Mouse (Mus musculus): ENCODE data around the gene Alkbh7.

Alkbh7 gene

DNA sequence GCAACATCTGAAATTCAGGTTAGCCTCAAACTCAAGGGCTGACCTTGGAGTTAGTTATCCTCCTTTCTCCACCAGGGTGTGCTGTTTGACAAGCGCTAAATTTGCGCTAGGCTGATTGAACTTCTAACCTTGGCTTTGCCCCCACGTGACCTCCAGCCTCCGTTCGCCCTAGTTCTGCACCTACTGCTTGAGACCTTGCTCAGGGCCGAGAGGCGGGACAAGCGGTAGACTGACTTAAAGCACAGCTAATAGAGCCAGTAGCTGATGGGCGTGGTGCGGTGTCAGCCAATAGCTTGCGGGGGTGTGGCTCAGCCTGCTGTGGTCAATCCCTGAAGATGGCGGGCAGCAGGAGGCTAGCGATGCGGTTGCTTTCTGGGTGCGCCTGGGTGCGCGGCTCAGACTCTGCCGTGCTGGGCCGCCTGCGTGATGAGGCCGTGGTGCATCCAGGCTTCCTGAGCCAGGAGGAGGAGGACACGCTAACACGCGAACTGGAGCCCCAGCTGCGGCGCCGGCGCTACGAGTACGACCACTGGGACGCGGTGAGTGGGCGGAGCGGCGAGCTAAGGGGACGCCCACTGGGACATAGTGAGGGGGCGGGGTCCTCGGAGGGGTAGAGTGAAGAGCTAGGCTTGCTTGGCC is at the start of gene Alkbh7:
Alkbh7 (plus strand) TSS at position 311 of the 639 bp plus-strand sequence.
- peak; percentile 99 for DNase-seq

DNA sequence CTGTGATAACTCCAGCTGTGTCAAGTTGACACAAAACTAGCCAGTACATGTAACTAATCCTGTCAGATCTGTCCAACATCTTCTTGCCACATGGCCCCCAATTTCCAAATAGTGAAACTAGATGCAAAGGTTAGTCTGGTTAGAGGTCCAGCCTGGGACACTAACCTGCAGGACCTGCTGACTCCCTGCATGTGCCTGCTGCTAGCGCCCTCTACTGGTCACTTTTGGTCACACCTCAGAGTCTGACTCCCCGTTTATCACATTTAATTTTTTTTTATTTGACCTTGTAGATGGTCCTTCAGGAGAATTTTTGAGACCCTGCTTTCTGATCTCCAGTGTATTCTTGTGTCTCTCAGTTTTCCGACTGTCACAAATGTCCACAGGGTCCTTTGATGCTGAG is 46.2 kb upstream of the Alkbh7 start:
- peak; percentile 68 for DNase-seq

DNA sequence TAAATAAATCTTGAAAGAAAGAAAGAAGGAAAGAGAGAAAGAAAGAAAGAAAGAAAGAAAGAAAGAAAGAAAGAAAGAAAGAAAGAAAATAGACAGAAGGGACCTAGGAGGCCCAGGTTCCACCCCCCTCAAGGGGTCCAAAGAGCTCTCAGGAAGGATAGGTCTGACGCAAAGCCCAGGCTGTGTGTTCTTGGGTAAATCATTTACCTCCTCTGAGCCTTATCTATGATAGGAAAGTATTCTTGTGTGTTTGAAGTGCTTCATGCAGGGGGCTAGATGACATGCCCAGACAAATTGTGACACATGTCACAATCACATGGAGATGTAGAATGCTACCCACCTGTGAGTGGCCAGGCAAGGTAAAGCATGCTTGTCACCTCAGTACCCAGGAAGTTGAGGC is 44.5 kb upstream of the Alkbh7 start:
- no peak for DNase-seq

DNA sequence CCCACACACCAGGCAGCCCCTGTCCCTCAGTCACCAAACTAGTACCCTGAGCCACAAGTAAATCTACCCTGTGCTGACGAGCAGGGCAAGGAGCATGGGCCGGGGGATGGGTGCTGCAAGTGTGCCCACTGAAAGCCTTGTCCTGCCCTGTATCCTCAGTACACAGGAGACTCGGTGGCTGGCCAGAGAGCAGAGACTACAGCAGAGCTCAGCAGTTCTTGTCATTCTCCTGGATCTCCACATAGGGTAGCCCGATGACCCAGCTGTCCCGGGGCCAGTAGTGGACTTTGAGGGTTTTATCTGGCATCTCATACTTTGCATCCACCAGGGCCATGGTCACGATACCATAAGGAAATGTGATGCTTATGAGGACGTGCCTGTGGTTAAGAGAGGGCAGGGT is 42.3 kb upstream of the Alkbh7 start:
- no peak for DNase-seq

DNA sequence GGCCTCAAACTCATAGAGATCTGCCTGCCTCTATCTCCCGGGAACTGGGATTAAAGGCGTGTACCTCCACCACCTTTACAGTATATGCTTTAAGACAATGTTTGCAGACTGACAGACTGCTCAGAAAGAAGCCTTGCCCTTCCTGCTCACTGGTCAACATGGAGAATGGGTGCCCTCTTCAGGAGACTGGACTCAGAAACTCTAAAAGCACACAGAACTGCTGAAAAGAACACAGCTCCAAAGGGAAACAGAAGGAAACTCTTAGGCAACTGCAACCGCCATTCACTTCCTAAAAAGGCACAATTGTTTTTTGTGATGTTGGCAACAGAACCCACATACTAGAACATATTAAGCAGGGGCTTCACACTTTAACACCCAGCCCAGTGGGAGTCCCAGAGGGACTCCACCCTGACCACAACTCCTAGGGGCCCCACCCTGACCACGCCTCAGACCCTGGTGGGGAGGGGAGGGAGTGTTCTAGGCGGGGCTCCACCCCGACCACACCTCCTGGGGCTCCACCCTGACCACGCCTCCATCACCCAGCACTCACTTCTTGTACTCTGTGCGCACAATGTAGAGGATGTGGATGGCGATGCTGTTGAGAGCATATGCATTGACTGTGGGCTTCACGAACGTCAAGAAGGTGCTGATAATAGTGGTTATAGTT is 39.2 kb upstream of the Alkbh7 start:
- DNase-seq = peak; percentile 56

DNA sequence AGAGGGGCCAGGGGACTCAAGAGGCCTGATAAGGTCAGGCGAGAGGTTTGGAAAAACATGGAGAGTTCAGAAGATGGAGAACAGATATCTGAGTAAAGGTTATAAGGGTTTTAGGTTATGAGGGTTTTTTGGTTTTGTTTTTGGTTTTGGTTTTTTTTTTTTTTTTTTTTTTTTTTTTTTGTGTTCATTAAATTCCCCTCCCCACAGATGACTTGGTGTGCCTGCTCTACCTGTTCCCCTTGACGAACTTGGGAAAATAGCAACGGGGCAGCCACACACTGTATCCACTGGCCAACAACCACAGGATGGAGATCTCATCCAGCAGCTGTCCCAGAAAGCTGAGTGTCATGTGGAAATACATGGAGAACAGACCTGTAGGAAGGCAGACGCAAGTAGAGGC is 38.5 kb upstream of the Alkbh7 start:
- no peak for DNase-seq

DNA sequence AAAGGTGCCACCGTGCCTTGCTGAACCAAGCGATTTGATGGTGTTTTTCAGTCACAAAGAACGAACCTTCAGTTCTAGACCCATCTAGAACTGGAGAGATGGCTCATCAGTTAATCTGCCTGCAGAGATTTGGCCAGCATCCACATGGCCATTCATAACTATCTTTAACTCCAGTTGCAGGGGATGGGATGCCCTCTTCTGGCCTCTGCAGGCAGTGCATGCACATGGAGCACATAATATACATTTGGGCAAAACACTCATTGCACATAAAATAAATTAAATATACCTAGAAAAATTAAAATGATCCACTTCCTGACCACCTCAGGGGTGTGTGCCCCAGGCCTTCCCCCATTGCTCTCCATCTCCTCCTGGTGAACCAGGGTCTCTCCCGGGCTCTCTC is 35.3 kb upstream of the Alkbh7 start:
- no peak for DNase-seq

DNA sequence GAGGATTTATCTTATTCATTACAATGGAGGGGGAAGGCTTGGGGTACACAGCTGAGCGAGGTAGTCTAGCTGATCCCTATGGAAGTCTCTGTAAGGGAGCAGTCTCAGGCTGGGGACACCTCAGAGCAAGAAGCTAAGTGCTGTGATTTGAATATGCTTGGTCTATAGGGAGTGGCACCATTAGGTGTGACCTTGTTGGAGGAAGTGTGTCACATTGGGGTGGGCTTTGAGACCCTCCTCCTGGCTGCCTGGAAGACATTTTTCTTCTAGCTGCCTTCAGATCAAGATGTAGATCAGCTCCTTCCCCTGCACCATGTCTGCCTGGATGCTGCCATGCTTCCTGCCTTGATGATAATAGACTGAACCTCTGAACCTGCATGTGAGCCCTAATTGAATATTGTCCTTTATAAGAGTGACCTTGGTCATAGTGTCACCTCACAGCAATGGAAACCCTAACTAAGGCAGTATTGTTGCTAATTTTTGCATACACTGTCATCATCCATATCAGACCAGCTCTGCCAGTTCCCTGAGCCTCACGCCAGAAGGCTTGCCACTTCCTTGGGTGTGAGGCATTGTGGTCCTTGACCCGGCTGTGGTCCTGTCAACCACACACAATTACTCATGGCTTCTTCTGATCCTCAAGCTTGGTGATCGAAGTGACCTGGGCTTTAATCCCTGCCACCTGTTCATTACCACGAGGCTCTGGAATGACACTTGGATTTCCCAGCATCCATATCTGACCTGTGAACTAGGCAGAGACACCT is 34.3 kb upstream of the Alkbh7 start:
- no peak for DNase-seq

DNA sequence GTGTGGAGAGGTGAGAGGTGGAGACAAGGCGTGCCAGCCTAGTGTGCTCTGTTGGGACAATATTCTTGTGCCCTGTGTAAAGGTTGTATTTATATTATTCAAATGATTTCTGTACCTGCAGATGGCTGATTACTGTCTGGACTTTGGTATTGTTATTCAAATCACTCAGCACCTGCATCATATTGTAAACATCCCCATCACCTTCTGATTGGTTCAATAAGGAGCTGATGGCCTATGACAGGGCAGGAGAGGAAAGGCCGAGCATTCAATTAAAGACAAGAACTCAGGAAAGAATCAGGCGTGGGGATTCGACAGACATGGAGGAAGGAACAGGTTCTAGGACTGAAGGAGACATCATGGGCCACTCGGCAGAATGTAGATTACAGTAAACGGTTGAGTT is 33.5 kb upstream of the Alkbh7 start:
- DNase-seq = no peak

DNA sequence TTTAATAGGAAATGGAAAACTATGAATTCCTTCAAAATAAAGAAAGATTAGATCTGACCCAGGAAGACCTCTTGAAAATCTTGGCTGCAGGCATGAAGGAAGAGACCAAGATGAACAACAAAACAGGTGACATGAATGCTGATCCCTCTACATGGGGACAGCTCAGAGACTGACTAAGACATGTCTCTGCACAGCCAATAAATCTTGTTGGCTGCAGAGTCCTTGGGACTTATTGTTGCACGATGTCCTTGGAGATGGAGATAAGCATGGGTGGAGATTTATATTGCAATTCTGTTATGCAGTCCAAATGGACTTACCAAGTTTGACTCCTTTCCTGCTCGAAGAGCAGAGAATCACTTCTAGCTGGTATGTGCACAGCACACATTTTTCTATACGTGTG is 27.8 kb upstream of the Alkbh7 start:
- no peak for DNase-seq

DNA sequence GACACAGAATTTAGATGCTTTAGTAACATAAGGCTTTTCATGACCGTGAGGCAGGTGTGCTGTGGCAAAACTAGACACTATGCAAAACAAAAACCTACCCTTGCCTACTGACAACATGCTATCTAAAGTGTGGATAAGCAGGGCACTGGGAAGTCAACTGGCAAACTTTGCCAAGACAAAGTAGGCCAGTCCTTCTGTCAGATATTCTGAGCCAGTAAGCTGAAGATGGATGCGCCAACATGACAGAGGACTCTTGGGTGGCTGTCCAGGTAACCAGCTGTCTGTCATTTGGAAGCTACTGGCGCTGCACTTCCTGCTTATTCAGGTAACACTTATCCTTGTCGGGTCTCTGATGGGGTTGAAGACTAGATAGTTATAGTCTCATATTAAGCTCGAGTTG is 27.1 kb upstream of the Alkbh7 start:
- no peak for DNase-seq

DNA sequence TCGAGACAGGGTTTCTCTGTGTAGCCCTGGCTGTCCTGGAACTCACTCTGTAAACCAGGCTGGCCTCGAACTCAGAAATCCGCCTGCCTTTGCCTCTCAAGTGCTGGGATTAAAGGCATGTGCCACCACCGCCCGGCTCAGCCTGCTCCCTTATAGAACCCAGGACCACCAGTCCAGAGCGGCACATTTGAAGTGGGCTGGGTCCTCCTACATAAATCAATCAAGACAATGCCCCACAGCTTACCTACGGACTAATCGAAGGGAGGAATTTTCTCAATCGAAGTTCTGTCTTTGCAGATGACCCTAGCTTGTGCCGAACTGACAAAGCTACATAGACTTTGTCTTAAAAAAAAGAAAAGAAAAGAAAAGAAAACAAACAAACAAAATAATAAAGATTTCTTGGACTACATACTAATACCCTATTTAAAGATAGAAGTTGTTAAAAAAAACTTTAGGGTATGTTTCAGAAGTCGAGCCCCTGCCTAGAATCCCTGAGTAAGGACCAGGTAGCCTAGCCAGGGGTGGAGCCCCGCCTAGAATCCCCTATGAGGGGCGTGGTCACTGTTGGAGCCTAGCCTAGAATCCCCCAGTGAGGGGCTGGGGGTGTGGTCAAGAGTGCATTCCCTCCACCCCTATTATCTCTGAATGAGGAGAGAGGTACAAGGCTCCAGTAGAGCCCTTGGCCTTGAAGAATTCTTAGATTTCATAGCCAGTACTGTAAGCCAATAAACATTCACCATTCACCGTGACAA is 23.0 kb upstream of the Alkbh7 start:
- DNase-seq = no peak

DNA sequence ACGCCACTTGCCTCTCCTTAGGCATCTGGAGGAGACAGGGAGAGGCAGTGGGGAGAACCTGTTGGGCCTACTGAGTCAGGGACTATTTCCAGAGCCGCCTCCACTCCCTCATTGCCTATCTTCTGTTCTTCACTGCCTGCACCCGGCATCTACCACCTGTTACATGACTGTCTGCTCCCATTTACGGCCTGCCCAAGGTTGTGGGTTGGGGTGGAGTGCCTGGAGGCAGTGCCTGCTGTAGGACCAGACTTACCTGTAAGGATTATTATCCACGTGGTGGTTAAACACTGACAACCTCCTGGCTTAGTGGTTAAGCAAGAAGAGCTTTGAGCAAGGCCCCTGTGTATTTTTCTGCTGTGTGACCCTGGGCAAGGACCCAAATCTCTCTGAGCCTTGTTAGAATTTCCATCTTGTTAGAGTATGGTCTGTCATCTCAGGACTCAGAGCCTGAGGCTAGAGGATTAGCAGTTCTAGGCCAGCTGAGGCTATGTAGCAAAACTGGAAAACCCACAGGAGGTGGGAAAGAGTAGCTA is 22.4 kb upstream of the Alkbh7 start:
- DNase-seq = no peak

DNA sequence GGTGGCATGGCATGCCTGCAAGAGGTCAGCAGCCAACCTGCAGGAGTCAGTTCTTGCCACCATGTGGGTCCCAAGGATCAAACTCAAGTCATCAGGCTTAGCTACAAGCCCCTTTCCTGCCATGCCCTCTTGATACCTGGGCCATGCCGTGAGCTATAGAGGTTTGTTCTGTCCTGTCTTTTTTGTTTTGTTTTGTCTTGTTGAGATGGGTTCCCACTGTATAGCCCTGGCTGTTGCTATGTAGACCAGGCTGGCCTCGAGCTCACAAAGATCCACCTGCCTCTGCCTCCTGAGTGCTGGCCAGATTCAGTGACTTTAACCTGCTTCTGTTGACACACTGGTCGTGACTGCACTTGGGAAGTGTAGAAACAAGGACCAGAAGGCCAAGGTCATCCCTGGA is 21.7 kb upstream of the Alkbh7 start:
- DNase-seq = no peak

DNA sequence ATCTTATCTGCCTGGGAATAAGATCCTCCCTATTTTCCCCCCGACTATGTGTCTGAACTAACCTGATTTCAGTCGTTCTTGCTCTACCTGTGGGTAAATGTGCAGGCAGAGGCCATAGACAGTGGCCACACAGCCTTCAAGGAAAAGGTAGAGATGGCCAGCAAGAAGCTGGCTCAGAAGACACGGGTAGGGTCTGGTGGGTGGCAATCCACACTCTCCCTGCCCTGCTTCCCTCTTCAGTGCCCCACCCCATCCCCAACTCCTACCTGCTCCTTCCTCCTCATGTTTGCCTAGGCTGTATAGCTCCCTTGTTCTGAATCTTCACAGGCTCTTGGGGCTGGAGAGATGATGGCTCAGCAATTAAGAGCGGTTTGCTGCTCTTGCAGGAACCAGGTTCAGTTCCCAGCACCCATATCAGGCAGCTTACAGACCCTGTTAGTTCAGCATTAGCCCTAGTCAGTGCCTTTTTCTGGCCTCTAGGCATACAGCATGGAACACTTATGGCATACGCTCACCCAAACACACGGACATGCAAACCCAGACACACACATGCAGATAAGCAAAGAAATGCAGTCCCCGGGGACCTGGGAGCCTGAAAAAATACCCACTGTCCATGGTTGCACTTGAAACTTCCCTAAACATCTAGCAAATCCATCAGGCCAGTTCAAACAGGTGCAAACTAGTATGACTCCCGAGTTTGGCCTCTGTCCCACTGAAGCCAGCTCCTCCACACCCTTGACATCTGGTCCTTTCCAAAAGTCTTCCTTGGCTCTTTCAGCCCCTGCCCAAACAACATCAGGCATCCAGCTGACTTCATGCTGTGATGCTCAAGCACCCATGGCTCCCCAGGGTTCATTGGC is 20.4 kb upstream of the Alkbh7 start:
- DNase-seq = no peak

DNA sequence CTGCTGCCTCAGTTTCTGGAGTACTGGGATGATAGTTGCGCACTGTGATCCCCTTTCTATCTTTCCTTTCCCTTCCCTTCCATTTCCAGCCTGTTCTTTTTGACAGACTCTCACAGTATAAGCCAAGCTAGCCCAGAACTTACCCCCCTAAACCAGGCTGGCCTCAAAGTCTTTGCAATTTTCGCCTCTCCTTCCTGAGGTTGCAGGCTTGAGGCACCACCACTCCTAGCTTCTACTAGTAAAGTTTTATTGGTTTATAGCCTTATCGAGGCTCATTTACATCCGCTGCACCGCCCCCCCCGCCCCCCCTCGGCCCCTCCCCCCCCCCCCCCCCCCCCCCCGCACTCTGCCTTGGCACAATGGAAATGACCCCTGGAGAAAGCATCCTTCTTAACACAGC is 17.6 kb upstream of the Alkbh7 start:
- DNase-seq = no peak

DNA sequence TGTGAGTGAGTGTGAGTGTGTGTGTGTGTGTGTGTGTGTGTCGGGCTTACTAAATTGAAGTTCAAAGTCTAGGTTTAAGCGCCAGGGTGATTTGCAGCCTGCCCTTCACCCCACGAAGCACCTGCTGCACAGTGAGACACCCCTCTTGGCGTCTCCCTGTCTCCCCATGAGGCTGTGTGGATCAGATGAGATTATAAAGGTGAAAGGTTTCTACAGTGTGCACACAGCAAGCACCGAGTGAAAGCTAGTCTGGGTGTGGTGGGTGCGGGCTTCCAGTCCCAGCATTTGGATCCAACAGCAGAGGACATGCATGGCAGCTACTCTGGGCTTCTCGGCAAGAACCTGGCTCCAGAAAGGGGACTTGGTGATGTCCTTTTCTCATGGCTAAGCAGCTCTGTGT is 16.1 kb upstream of the Alkbh7 start:
- no peak for DNase-seq

DNA sequence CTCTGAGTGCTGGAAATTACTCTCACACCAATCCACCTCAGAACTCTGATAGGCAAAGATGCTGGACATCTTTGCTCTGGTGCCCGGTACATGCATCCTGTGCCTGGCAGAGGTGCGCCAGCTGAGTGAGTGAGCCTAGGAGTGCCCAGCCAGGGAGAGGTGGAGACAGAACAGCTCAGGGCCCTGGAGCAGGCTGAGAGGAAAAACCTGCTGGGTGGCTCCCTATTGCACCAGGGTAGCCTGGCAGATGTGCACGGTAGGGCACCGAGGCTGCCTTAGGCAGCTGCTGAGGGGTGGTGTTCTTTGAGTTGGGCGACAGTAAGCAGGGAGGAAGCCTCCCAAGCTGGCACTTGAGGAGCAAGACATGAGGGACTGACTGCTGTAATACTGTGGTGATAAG is 15.1 kb upstream of the Alkbh7 start, which contains the start of gene Acer1:
Acer1 (minus strand) TSS at position 114 of the 400 bp plus-strand sequence.
- DNase-seq = no peak

DNA sequence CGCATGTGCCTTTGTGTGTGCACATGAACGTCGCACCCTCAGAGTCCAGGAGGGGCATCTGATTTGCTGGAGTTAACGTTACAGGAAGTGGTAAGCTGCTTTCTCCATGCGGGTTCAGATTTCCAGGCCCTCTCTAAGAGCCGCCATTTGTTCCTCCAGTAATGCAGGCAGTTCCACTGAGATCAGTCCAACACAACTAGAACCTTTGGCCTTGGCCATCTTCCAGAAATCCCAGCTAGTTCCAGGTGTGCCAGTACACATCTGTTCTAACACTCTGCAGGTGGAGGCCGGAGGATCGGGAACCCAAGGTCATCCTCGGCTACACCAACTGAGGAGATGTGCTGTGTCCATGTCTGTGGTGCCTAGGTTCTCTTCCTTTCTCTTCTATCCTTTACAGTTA is 12.3 kb upstream of the Alkbh7 start:
- DNase-seq = no peak

DNA sequence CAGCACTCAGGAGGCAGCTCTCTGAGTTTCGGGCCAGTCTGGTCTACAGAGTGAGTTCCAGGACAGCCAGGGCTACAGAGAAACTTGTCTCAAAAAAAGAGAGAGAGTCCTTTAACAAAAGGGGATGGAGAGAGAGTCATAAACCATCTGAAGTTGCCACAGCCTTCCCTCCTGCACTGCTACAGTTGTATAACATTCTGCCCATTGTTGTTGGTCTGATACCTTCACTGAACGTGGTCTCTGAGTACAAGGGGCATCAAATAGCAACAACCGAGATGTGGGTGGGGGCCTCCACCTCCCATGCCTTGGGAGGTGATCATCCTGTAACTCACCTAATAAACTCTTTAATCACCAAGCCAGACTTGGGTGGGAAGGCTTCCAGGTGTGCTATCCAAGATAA is 11.5 kb upstream of the Alkbh7 start:
- DNase-seq = no peak

DNA sequence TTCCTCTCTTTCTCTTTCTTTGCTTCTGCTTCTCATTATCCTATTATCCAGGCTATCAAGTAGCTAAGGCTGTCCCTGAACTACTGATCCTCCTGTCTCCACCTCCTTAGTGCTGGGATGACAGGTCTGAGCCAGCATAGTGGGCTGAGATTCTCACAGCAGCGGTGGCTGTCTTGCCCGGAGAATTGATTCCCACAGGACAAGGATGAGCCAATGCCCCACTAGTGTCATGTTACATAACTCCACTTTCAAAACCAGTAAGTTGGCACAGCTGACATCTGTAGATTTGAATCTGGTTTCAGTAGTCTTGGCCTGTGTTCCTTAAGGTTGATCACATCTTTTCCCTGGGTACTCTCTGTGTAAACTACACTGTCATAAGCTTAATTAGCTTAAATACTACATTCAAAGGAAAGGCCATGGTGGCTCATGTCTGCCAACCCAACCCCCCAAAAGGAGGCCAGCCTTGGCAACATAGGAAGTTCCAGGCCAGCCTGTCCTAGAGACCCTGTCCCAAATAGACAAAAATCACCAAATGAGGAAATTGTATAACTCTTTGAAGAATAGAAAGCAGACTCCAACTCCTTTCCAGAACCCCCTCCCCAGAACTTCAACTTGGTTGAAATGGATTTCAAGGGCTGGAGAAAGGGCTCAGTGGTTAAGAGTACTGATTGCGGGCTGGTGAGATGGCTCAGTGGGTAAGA is 10.9 kb upstream of the Alkbh7 start:
- no peak for DNase-seq

DNA sequence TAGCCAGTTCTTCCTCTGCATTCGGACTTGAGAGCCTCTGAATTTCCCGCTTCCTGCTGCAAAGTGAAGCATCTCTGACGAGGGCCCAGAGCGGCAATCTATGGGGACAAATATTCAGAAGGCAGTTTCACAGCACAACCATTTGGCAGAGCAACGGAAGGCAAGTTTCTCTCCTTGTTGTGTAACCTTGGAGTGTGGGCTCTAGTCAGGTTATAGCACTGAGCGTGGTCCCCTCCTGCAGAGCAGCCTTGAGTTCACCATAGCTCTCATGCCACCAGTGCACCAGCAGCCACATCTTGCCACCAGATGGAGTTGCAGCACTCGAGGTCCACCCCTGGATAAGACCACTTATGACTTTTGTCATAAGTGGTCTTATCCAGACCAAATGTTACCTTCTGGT is 8.7 kb upstream of the Alkbh7 start:
- DNase-seq = no peak
